Mouse (Mus musculus) frontal cortex, adult (tissue): ENCODE data around the gene Aqp12.
"Not testable (repeated sequence)": the region's sequence is repeated elsewhere in the genome, so short reads cannot be mapped to it uniquely, and the experiment has no call there.

ENCODE experiments used
- ATAC-seq: cut with Nextera tagmentation; 2 replicates; pipeline ENCODE4 v1.9.2; 2017; ENCODE audit warnings: mild to moderate bottlenecking, moderate library complexity, mixed read lengths; ENCODE audit not compliant: low TSS enrichment

Aqp12 gene

GRCm38 (mm10) chr1:93006061-93006460 is at the start of gene Aqp12:
TSS of gene Aqp12 (plus strand) at chr1:93006334.
- ATAC-seq: no peak

- ATAC-seq: not testable (repeated sequence)
Measured at GRCm38 (mm10) chr1:92956571-92957335, 49.4 kb upstream of the Aqp12 start.

- no peak for ATAC-seq
Measured at GRCm38 (mm10) chr1:92958999-92959398, 47.1 kb upstream of the Aqp12 start.

GRCm38 (mm10) chr1:92970791-92971190 is 35.3 kb upstream of the Aqp12 start:
- ATAC-seq: not testable (repeated sequence)

- ATAC-seq: no peak
Measured at GRCm38 (mm10) chr1:92971879-92972795, 34.0 kb upstream of the Aqp12 start.

- ATAC-seq: no peak
Measured at GRCm38 (mm10) chr1:92972854-92973253, 33.3 kb upstream of the Aqp12 start.

GRCm38 (mm10) chr1:92976141-92976566 is 30.0 kb upstream of the Aqp12 start:
- no peak for ATAC-seq

- no peak for ATAC-seq
Measured at GRCm38 (mm10) chr1:92978645-92979044, 27.5 kb upstream of the Aqp12 start.

- no peak for ATAC-seq
Measured at GRCm38 (mm10) chr1:92979073-92979602, 27.0 kb upstream of the Aqp12 start.

- no peak for ATAC-seq
Measured at GRCm38 (mm10) chr1:92981056-92981845, 24.9 kb upstream of the Aqp12 start.

- no peak for ATAC-seq
Measured at GRCm38 (mm10) chr1:92982931-92983605, 23.1 kb upstream of the Aqp12 start.

GRCm38 (mm10) chr1:92984999-92985398 is 21.1 kb upstream of the Aqp12 start:
- ATAC-seq: no peak

GRCm38 (mm10) chr1:92988894-92989293 is 17.2 kb upstream of the Aqp12 start:
- ATAC-seq: no peak

GRCm38 (mm10) chr1:92989891-92990290 is 16.2 kb upstream of the Aqp12 start:
- no peak for ATAC-seq

GRCm38 (mm10) chr1:92992214-92992855 is 13.8 kb upstream of the Aqp12 start:
- ATAC-seq: no peak

- no peak for ATAC-seq
Measured at GRCm38 (mm10) chr1:92992880-92993279, 13.3 kb upstream of the Aqp12 start.

- no peak for ATAC-seq
Measured at GRCm38 (mm10) chr1:93009196-93009595, 3.1 kb downstream of the Aqp12 start.

GRCm38 (mm10) chr1:93010731-93011130 is 4.6 kb downstream of the Aqp12 start:
- ATAC-seq: no peak

- ATAC-seq: no peak
Measured at GRCm38 (mm10) chr1:93012103-93012585, 6.0 kb downstream of the Aqp12 start.

GRCm38 (mm10) chr1:93013367-93013766 is 7.2 kb downstream of the Aqp12 start:
- ATAC-seq: no peak
